Mouse (Mus musculus) kidney, adult 2 months (tissue): Measurements from ENCODE around the gene Snx30.

ENCODE experiments used
- CTCF ChIP-seq: fragments of 200-500 bp; conservative IDR thresholded peaks from 2 replicates; pipeline ENCODE4 v1.5.1; 2011; ENCODE audit warnings: low read depth, mild to moderate bottlenecking, control low read depth, low read length, moderate library complexity, mixed read lengths; ENCODE audit not compliant: insufficient read depth, insufficient read length
- POLR2A ChIP-seq: fragments of 200-500 bp; IDR thresholded peaks from one replicate; pipeline ENCODE4 v1.6.1; 2011; ENCODE audit warnings: low read depth, low read length, control low read depth

DNA sequence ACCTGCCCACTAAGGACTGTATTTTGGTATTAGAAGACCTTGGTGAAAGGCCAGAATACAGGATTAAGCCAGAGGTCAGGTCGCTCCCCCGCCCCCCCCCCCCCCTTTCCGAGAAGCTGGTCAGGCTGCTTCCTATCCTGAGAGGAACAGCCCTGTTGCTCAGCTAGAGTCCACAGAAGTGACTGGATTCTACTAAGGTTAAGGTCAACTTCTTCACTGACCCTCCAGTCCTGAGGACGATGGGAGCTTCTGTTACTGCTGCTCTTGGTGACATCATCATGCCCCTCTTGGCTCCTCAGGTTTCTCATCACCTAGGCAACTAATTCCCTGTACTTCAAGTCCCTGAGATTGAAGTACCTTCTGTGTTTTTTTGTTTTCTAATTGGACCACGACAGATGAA is 10.4 kb downstream of the Snx30 start:
- TF ChIP-seq CTCF (no peak), POLR2A (no peak)
